In genomic region chr11:53735682-53736245, GRCm38 (mm10) we compare ENCODE assay signal across 8 mouse cellular contexts. TPM values are rescaled to one million over a fixed set of nuclear protein-coding genes. Genes with fewer than 3 reads are reported as not detected.
DNase-seq lines count a peak whose midpoint lies in the region; ATAC-seq lines count a peak whose summit lies in the region.

No protein-coding gene starts in this region.

- DNase-seq in B cell, adult 2 months = peak; percentile 71 to 74
- peak; percentile 49 for DNase-seq in adrenal gland, postnatal 25 days
- peak; percentile 59 for DNase-seq in liver, embryonic 11.5 days (ENCODE audit: low spot score)
- DNase-seq in naive thymus-derived CD4-positive, alpha-beta T cell, adult 2 months (ENCODE audit: low read depth) = peak; percentile 92

- 0 out of 2 replicates have a peak overlapping the region, but pooled peaks have one; percentile 5 for H3K4me3 ChIP-seq in embryonic facial prominence, embryonic 12.5 days
- H3K4me3 ChIP-seq in heart, embryonic 12.5 days = 0 out of 2 replicates have a peak overlapping the region, but pooled peaks have one; percentile 14
- peak overlapping the region; percentile 24; the same call in 1 of the 2 replicates for H3K4me3 ChIP-seq in kidney, embryonic 15.5 days (replicated peaks)
- H3K4me3 ChIP-seq in liver, embryonic 11.5 days (ENCODE audit: low read depth, low read length) = peak overlapping the region; percentile 0; the same call in 1 of the 2 replicates
- no peak overlapping the region for H3K4me3 ChIP-seq in stomach, embryonic 14.5 days (ENCODE audit: low read depth, low read length)

- no peaks in the 10 kb centered on the region for H3K27me3 ChIP-seq in embryonic facial prominence, embryonic 12.5 days
- no peaks in the 10 kb centered on the region for H3K27me3 ChIP-seq in heart, embryonic 12.5 days (replicated peaks)
- H3K27me3 ChIP-seq in kidney, embryonic 15.5 days = no peaks in the 10 kb centered on the region
- H3K27me3 ChIP-seq in liver, embryonic 11.5 days (replicated peaks; ENCODE audit: control insufficient read depth, insufficient read depth, low read length) = no peaks in the 10 kb centered on the region
- no peaks in the 10 kb centered on the region for H3K27me3 ChIP-seq in stomach, embryonic 14.5 days (ENCODE audit: control insufficient read depth, insufficient read depth, low read length)

- no peaks in the 10 kb centered on the region for H3K9me3 ChIP-seq in embryonic facial prominence, embryonic 12.5 days
- no peaks in the 10 kb centered on the region for H3K9me3 ChIP-seq in heart, embryonic 12.5 days (replicated peaks)
- H3K9me3 ChIP-seq in kidney, embryonic 15.5 days (replicated peaks) = no peaks in the 10 kb centered on the region
- H3K9me3 ChIP-seq in liver, embryonic 11.5 days (ENCODE audit: control insufficient read depth, low read length) = no peaks in the 10 kb centered on the region
- no peaks in the 10 kb centered on the region for H3K9me3 ChIP-seq in stomach, embryonic 14.5 days (ENCODE audit: control insufficient read depth, low read depth, low read length)

- peak; percentile 76; the same call in 1 of the 2 replicates for ATAC-seq in embryonic facial prominence, embryonic 12.5 days (ENCODE audit: insufficient number of reproducible peaks, insufficient read depth, low FRiP score, low TSS enrichment)
- ATAC-seq in heart, embryonic 12.5 days (ENCODE audit: insufficient number of reproducible peaks, low FRiP score) = peak; percentile 61; the same call in 1 of the 2 replicates
- ATAC-seq in kidney, embryonic 15.5 days (replicated peaks; ENCODE audit: low FRiP score) = peak; percentile 69; the same call in 1 of the 2 replicates
- peak; percentile 80 for ATAC-seq in liver, embryonic 11.5 days (replicated peaks; ENCODE audit: low FRiP score)
- ATAC-seq in stomach, embryonic 14.5 days (ENCODE audit: insufficient number of reproducible peaks, insufficient read depth, low FRiP score, low read depth) = peak; percentile 85

- H3K36me3 ChIP-seq in embryonic facial prominence, embryonic 12.5 days = no peaks in the 10 kb centered on the region
- H3K36me3 ChIP-seq in heart, embryonic 12.5 days = no peaks in the 10 kb centered on the region
- no peaks in the 10 kb centered on the region for H3K36me3 ChIP-seq in kidney, embryonic 15.5 days
- no peaks in the 10 kb centered on the region for H3K36me3 ChIP-seq in liver, embryonic 11.5 days (ENCODE audit: control insufficient read depth, insufficient read depth, low read length)
- no peaks in the 10 kb centered on the region for H3K36me3 ChIP-seq in stomach, embryonic 14.5 days (ENCODE audit: control insufficient read depth, insufficient read depth, low read length)

- no peak overlapping the region for H3K27ac ChIP-seq in embryonic facial prominence, embryonic 12.5 days
- no peak overlapping the region for H3K27ac ChIP-seq in heart, embryonic 12.5 days (ENCODE audit: poor library complexity, severe bottlenecking)
- H3K27ac ChIP-seq in kidney, embryonic 15.5 days = no peak overlapping the region
- no peak overlapping the region for H3K27ac ChIP-seq in liver, embryonic 11.5 days (ENCODE audit: low read depth, low read length)
- H3K27ac ChIP-seq in stomach, embryonic 14.5 days (ENCODE audit: low read length) = no peak overlapping the region

- WGBS in embryonic facial prominence, embryonic 12.5 days = 30% methylated on average over 17 of the region's 17 CpGs
- WGBS in heart, embryonic 12.5 days = 31% methylated on average over 17 of the region's 17 CpGs
- 37% methylated on average over 17 of the region's 17 CpGs for WGBS in kidney, embryonic 15.5 days
- 32% methylated on average over 17 of the region's 17 CpGs for whole genome bisulfite sequencing in liver, embryonic 11.5 days
- 22% methylated on average over 17 of the region's 17 CpGs for WGBS in stomach, embryonic 14.5 days

- peak overlapping the region; percentile 33 for H3K4me2 ChIP-seq in embryonic facial prominence, embryonic 12.5 days (replicated peaks)
- H3K4me2 ChIP-seq in heart, embryonic 12.5 days = peak overlapping the region; percentile 59
- H3K4me2 ChIP-seq in kidney, embryonic 15.5 days = peak overlapping the region; percentile 57
- H3K4me2 ChIP-seq in liver, embryonic 11.5 days = peak overlapping the region; percentile 52
- H3K4me2 ChIP-seq in stomach, embryonic 14.5 days (replicated peaks; ENCODE audit: low read depth, low read length) = peak overlapping the region; percentile 17; the same call in 1 of the 2 replicates

- H3K4me1 ChIP-seq in embryonic facial prominence, embryonic 12.5 days = no peaks in the 10 kb centered on the region
- no peaks in the 10 kb centered on the region for H3K4me1 ChIP-seq in heart, embryonic 12.5 days (replicated peaks)
- 0 out of 2 replicates have a peak, but pooled peaks cover 5% of the 10 kb centered on the region for H3K4me1 ChIP-seq in kidney, embryonic 15.5 days
- H3K4me1 ChIP-seq in liver, embryonic 11.5 days (replicated peaks; ENCODE audit: control insufficient read depth, insufficient read depth, low read length) = no peaks in the 10 kb centered on the region
- no peaks in the 10 kb centered on the region for H3K4me1 ChIP-seq in stomach, embryonic 14.5 days (ENCODE audit: control insufficient read depth, insufficient read depth, low read length)

- H3K9ac ChIP-seq in embryonic facial prominence, embryonic 12.5 days = no peak overlapping the region
- no peak overlapping the region for H3K9ac ChIP-seq in heart, embryonic 12.5 days
- H3K9ac ChIP-seq in kidney, embryonic 15.5 days = no peak overlapping the region
- H3K9ac ChIP-seq in liver, embryonic 11.5 days (ENCODE audit: low read depth, low read length) = no peak overlapping the region
- H3K9ac ChIP-seq in stomach, embryonic 14.5 days (replicated peaks; ENCODE audit: low read depth, low read length) = no peak overlapping the region

RNA-seq across cellular contexts. Expression of gene Il5, which starts 15.2 kb away (rescaled TPM):
- not detected in 2 replicates for total RNA-seq in adrenal gland, postnatal 25 days (2021)
- not detected in 2 replicates for polyA plus RNA-seq in embryonic facial prominence, embryonic 12.5 days (2016; fragmentation: Nextera tagmentation; extraction: Ambion mirVana)
- polyA plus RNA-seq in heart, embryonic 12.5 days (2016; fragmentation: Nextera tagmentation; extraction: Ambion mirVana) = not detected in 2 replicates
- polyA plus RNA-seq in kidney, embryonic 15.5 days (2015; fragmentation: Nextera tagmentation; extraction: Ambion mirVana) = not detected in 2 replicates
- polyA plus RNA-seq in liver, embryonic 11.5 days (2014; fragmentation: Nextera tagmentation; extraction: Ambion mirVana) = not detected in 2 replicates
- polyA plus RNA-seq in stomach, embryonic 14.5 days (2014; fragmentation: Nextera tagmentation; extraction: Ambion mirVana) = not detected in 2 replicates

RNA-seq across cellular contexts. Expression of gene Rad50, which starts 28.6 kb away (rescaled TPM):
- 19.7 and 22.0 TPM in 2 replicates for total RNA-seq in adrenal gland, postnatal 25 days (2021)
- 25.3 and 30.9 TPM in 2 replicates for polyA plus RNA-seq in embryonic facial prominence, embryonic 12.5 days (2016; fragmentation: Nextera tagmentation; extraction: Ambion mirVana)
- polyA plus RNA-seq in heart, embryonic 12.5 days (2016; fragmentation: Nextera tagmentation; extraction: Ambion mirVana) = 24.0 and 25.6 TPM in 2 replicates
- 27.2 and 27.7 TPM in 2 replicates for polyA plus RNA-seq in kidney, embryonic 15.5 days (2015; fragmentation: Nextera tagmentation; extraction: Ambion mirVana)
- polyA plus RNA-seq in liver, embryonic 11.5 days (2014; fragmentation: Nextera tagmentation; extraction: Ambion mirVana) = 36.4 and 37.5 TPM in 2 replicates
- polyA plus RNA-seq in stomach, embryonic 14.5 days (2014; fragmentation: Nextera tagmentation; extraction: Ambion mirVana) = 28.9 and 32.8 TPM in 2 replicates

RNA-seq across cellular contexts. Expression of gene Irf1, which starts 34.0 kb away (rescaled TPM):
- 30.4 and 33.8 TPM in 2 replicates for total RNA-seq in adrenal gland, postnatal 25 days (2021)
- polyA plus RNA-seq in embryonic facial prominence, embryonic 12.5 days (2016; fragmentation: Nextera tagmentation; extraction: Ambion mirVana) = 7.9 and 10.2 TPM in 2 replicates
- 9.8 and 11.3 TPM in 2 replicates for polyA plus RNA-seq in heart, embryonic 12.5 days (2016; fragmentation: Nextera tagmentation; extraction: Ambion mirVana)
- polyA plus RNA-seq in kidney, embryonic 15.5 days (2015; fragmentation: Nextera tagmentation; extraction: Ambion mirVana) = 12.6 and 15.3 TPM in 2 replicates
- 8.4 and 8.7 TPM in 2 replicates for polyA plus RNA-seq in liver, embryonic 11.5 days (2014; fragmentation: Nextera tagmentation; extraction: Ambion mirVana)
- 19.3 and 21.6 TPM in 2 replicates for polyA plus RNA-seq in stomach, embryonic 14.5 days (2014; fragmentation: Nextera tagmentation; extraction: Ambion mirVana)

RNA-seq across cellular contexts. Expression of gene Gm17334, which starts 37.2 kb away (rescaled TPM):
- 1.9 TPM in 1 of 2 replicates, not detected in the other for total RNA-seq in adrenal gland, postnatal 25 days (2021)
- polyA plus RNA-seq in embryonic facial prominence, embryonic 12.5 days (2016; fragmentation: Nextera tagmentation; extraction: Ambion mirVana) = not detected in 2 replicates
- polyA plus RNA-seq in heart, embryonic 12.5 days (2016; fragmentation: Nextera tagmentation; extraction: Ambion mirVana) = 0.22 TPM in 1 of 2 replicates, not detected in the other
- polyA plus RNA-seq in kidney, embryonic 15.5 days (2015; fragmentation: Nextera tagmentation; extraction: Ambion mirVana) = 0.23 TPM in 1 of 2 replicates, not detected in the other
- not detected in 2 replicates for polyA plus RNA-seq in liver, embryonic 11.5 days (2014; fragmentation: Nextera tagmentation; extraction: Ambion mirVana)
- polyA plus RNA-seq in stomach, embryonic 14.5 days (2014; fragmentation: Nextera tagmentation; extraction: Ambion mirVana) = 0.46 TPM in 1 of 2 replicates, not detected in the other
